18 mouse cellular contexts compared by ENCODE assay signal in genomic region chr10:39290245-39290644, GRCm38 (mm10).
DNase-seq lines count a peak whose midpoint lies in the region; ATAC-seq lines count a peak whose summit lies in the region.
"Had no signal": no experiment of that assay in that cellular context is flagged by ENCODE, and none has a peak within 500 bp of the region (broad histone marks: within the 10 kb centered on the region; RNA-seq: fewer than 3 reads in every experiment).

No protein-coding gene starts in this region.

- peak overlapping the region; percentile 28 for H3K27ac ChIP-seq in limb, embryonic 15.5 days
- H3K27ac ChIP-seq: heart, adult 2 months; limb, embryonic 12.5 days had no signal

- H3K36me3 ChIP-seq in limb, embryonic 15.5 days, result no peaks in the 10 kb centered on the region
- H3K36me3 ChIP-seq: limb, embryonic 12.5 days had no signal

- H3K27me3 ChIP-seq in limb, embryonic 15.5 days, result no peaks in the 10 kb centered on the region
- H3K27me3 ChIP-seq: CH12.LX; limb, embryonic 12.5 days had no signal

- H3K4me3 ChIP-seq in limb, embryonic 15.5 days, result no peak overlapping the region
- H3K4me3 ChIP-seq: erythroblast, embryonic 14.5 days; heart, adult 2 months; limb, embryonic 12.5 days had no signal

- 54% methylated on average over 1 of the region's 1 CpGs for WGBS in limb, embryonic 15.5 days

- no peaks in the 10 kb centered on the region for H3K9me3 ChIP-seq in limb, embryonic 15.5 days

- ATAC-seq in limb, embryonic 15.5 days (ENCODE audit: insufficient number of reproducible peaks, low FRiP score, low TSS enrichment, low read depth), result no peak
- ATAC-seq: activated CD4-positive, CD25-positive, alpha-beta regulatory T cell, adult 4 months; intestine, postnatal 0 days had no signal

- H3K9ac ChIP-seq in limb, embryonic 15.5 days, result no peak overlapping the region
- H3K9ac ChIP-seq: limb, embryonic 12.5 days had no signal

- DNase-seq in embryo, embryonic 10 days (ENCODE audit: low spot score), result peak; percentile 31
- DNase-seq in embryo, embryonic 11 days, result no peak
- peak; percentile 43 for DNase-seq in testis, postnatal 14 days (ENCODE audit: low spot score)
- DNase-seq in testis, postnatal 10 days (ENCODE audit: low spot score), result no peak
- DNase-seq in urinary bladder, adult 18-20 months (ENCODE audit: low spot score in 2 of 2), result no peak
- no peak for DNase-seq in kidney, postnatal 14 days
- no peak for DNase-seq in right cerebral cortex, postnatal 36 days (ENCODE audit: low spot score in 2 of 2)
- DNase-seq: cerebellum, adult 11 months; heart, adult 2 months; heart, postnatal 10 days; kidney, postnatal 36 days; lung, postnatal 14 days had no signal

- H3K4me1 ChIP-seq in limb, embryonic 15.5 days, result peaks cover 38% of the 10 kb centered on the region

- H3K4me2 ChIP-seq in limb, embryonic 15.5 days, result no peak overlapping the region
- H3K4me2 ChIP-seq: limb, embryonic 12.5 days had no signal

Comparison
In these comparisons a context has a peak if more than half of its experiments do, and no peak if none do; other contexts are left out.
1. DNase-seq: peak in embryo, embryonic 10 days (single experiment) and testis, postnatal 14 days (single experiment); none in embryo, embryonic 11 days (single experiment), testis, postnatal 10 days (single experiment), urinary bladder, adult 18-20 months (0 of 2), kidney, postnatal 14 days (single experiment) and right cerebral cortex, postnatal 36 days (0 of 2).